Mouse (Mus musculus) MEL (cell line): ENCODE measurements around the gene Sim2. TPM values are rescaled to one million over a fixed set of nuclear protein-coding genes. Genes with fewer than 3 reads are reported as not detected.

ENCODE experiments used
- DNase-seq: peaks from one replicate; pipeline ENCODE4 v3.0.0; 2011; ENCODE audit warnings: low read depth, low spot score
- H3K27ac ChIP-seq: 2 replicates; pipeline ENCODE4 v1.5.1; 2012; ENCODE audit warnings: low read depth, mild to moderate bottlenecking, control low read depth, low read length, moderate library complexity; ENCODE audit not compliant: control insufficient read depth
- H3K27me3 ChIP-seq, 2 experiments: fragments of 150-350 bp in 1 of 2; sonication (generic) in 1 of 2; 2 replicates each; pipeline ENCODE4 v1.6.1; 2012; ENCODE audit warnings: low read length in 2 of 2, mild to moderate bottlenecking in 2 of 2, improper control_type of control experiment in 1 of 2, moderate library complexity in 1 of 2; ENCODE audit not compliant: insufficient read depth in 2 of 2, control insufficient read depth in 1 of 2
- H3K36me3 ChIP-seq, 2 experiments: 2 replicates each; pipeline ENCODE4 v1.6.1; 2012 to 2014; ENCODE audit warnings: low read length in 2 of 2, improper control_type of control experiment in 1 of 2, inconsistent platforms in 1 of 2, mild to moderate bottlenecking in 1 of 2; ENCODE audit not compliant: insufficient read depth in 2 of 2, control insufficient read depth in 1 of 2
- H3K4me1 ChIP-seq, 2 experiments: fragments of 150-350 bp in 1 of 2; sonication (generic) in 1 of 2; 2 replicates each; pipeline ENCODE4 v1.6.1; 2012; ENCODE audit warnings: low read length in 2 of 2, improper control_type of control experiment in 1 of 2, mild to moderate bottlenecking in 1 of 2; ENCODE audit not compliant: insufficient read depth in 2 of 2, control insufficient read depth in 1 of 2
- H3K4me3 ChIP-seq, 2 experiments: fragments of 150-350 bp in 1 of 2; sonication (generic) in 1 of 2; 2 replicates each; pipeline ENCODE4 v1.5.1; 2012; ENCODE audit warnings: low read depth in 2 of 2, low read length in 2 of 2, mild to moderate bottlenecking in 2 of 2, moderate library complexity in 2 of 2, control low read depth in 1 of 2, improper control_type of control experiment in 1 of 2; ENCODE audit not compliant: control insufficient read depth in 1 of 2, insufficient read depth in 1 of 2
- H3K79me2 ChIP-seq: 2 replicates; pipeline ENCODE4 v1.6.1; 2012; ENCODE audit warnings: mild to moderate bottlenecking, low read length, moderate library complexity; ENCODE audit not compliant: control insufficient read depth, poor library complexity, insufficient read depth
- H3K9ac ChIP-seq: 2 replicates; pipeline ENCODE4 v1.6.1; 2012; ENCODE audit warnings: low read depth, mild to moderate bottlenecking, control low read depth, low read length, moderate library complexity; ENCODE audit not compliant: control insufficient read depth, poor library complexity, severe bottlenecking
- H3K9me3 ChIP-seq: fragments of 150-350 bp; sonication (generic); replicated peaks from 2 replicates; pipeline ENCODE4 v1.6.1; 2012; ENCODE audit warnings: mild to moderate bottlenecking, low read length, improper control_type of control experiment, moderate library complexity; ENCODE audit not compliant: insufficient read depth
- BHLHE40 ChIP-seq: IDR thresholded peaks from 2 replicates; pipeline ENCODE4 v1.6.1; 2012; ENCODE audit warnings: low read depth, mild to moderate bottlenecking, inconsistent platforms, low read length, improper control_type of control experiment, borderline replicate concordance
- CHD1 ChIP-seq: IDR thresholded peaks from 2 replicates; pipeline ENCODE4 v1.6.1; 2012; ENCODE audit warnings: low read depth, mild to moderate bottlenecking, inconsistent platforms, low read length, improper control_type of control experiment
- CHD2 ChIP-seq: IDR thresholded peaks from 2 replicates; pipeline ENCODE4 v1.6.1; 2011; ENCODE audit warnings: low read length, improper control_type of control experiment
- CTCF ChIP-seq, 3 experiments: IDR thresholded peaks in 2 of 3; conservative IDR thresholded peaks in 1 of 3; 2 replicates each; pipeline ENCODE4 v1.5.1; 2011 to 2012; ENCODE audit warnings: low read length in 3 of 3, low read depth in 2 of 3, mild to moderate bottlenecking in 2 of 3, improper control_type of control experiment in 1 of 3, inconsistent platforms in 1 of 3, mixed read lengths in 1 of 3, moderate library complexity in 1 of 3; ENCODE audit not compliant: control insufficient read depth in 1 of 3, insufficient read depth in 1 of 3, poor library complexity in 1 of 3, severe bottlenecking in 1 of 3
- ELF1 ChIP-seq: IDR thresholded peaks from 2 replicates; pipeline ENCODE4 v1.6.1; 2014; ENCODE audit warnings: low read depth, mild to moderate bottlenecking, inconsistent platforms, low read length, improper control_type of control experiment, moderate library complexity
- HCFC1 ChIP-seq: IDR thresholded peaks from 2 replicates; pipeline ENCODE4 v1.6.1; 2012; ENCODE audit warnings: low read depth, mild to moderate bottlenecking, inconsistent platforms, low read length, improper control_type of control experiment, moderate library complexity
- POLR2A ChIP-seq, 2 experiments: IDR thresholded peaks; 2 replicates each; pipeline ENCODE4 v1.6.1; 2011 to 2012; ENCODE audit warnings: low read length in 2 of 2, mild to moderate bottlenecking in 2 of 2, control low read depth in 1 of 2, improper control_type of control experiment in 1 of 2, low read depth in 1 of 2, moderate library complexity in 1 of 2; ENCODE audit not compliant: control insufficient read depth in 1 of 2, insufficient read depth in 1 of 2, poor library complexity in 1 of 2
- TCF12 ChIP-seq: IDR thresholded peaks from 2 replicates; pipeline ENCODE4 v1.6.1; 2014; ENCODE audit warnings: low read depth, mild to moderate bottlenecking, inconsistent platforms, low read length, improper control_type of control experiment, moderate library complexity
- UBTF ChIP-seq: IDR thresholded peaks from 2 replicates; pipeline ENCODE4 v1.6.1; 2012; ENCODE audit warnings: low read depth, mild to moderate bottlenecking, inconsistent platforms, low read length, improper control_type of control experiment, moderate library complexity, borderline replicate concordance; ENCODE audit not compliant: insufficient read depth
- ZMIZ1 ChIP-seq: IDR thresholded peaks from 2 replicates; pipeline ENCODE4 v1.6.1; 2012; ENCODE audit warnings: low read depth, mild to moderate bottlenecking, inconsistent platforms, low read length, improper control_type of control experiment, moderate library complexity
- polyA plus RNA-seq, 2 experiments: library from polyadenylated mRNA; stranded (reverse) in 1 of 2; unstranded in 1 of 2; fragments of >175 nt in 1 of 2; fragments of >200 nt in 1 of 2; gene quantifications; 2 replicates each; pipeline versions ENCODE4 v1.2.1 to v1.2.4; 2012; ENCODE audit warnings: low replicate concordance in 2 of 2, low read depth in 1 of 2; ENCODE audit not compliant: insufficient read length in 2 of 2, insufficient read depth in 1 of 2, missing spikeins in 1 of 2
- total RNA-seq: library from RNA; depleted of rRNA; stranded (reverse); fragments of 300-350 nt; gene quantifications from 2 replicates; pipeline ENCODE4 v1.2.3, GENCODE M21; 2012

Sim2 gene
- total and polyA plus RNA-seq, 3 experiments: not detected

DNA sequence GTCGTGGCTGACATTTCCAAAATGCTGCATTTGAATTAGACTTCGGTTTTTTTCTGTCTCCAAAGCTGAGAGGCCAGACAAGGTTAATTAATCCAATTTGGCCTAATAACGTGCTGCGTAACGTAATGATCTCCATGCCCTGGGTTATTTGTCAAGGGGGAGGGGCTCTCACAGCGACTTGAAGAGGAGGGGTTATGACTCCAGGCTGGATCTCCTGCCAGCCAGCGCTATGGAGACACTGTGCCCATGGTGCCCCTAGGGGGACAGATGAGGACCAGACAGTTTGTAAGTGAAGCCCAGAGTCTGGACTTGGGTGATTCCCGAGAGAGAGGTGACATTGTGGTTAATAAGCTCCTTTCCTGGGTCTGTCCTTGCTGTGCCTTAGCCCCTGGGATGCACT, 29.2 kb upstream of the Sim2 start:
- Histone ChIP-seq H3K27ac (no peak overlapping the region), H3K9ac (no peak overlapping the region), H3K27me3 (no peaks in the 10 kb centered on the region), H3K9me3 (no peaks in the 10 kb centered on the region), H3K4me1 (no peaks in the 10 kb centered on the region), H3K36me3 (no peaks in the 10 kb centered on the region), H3K79me2 (no peaks in the 10 kb centered on the region), H3K4me3 (no peak overlapping the region)
- DNase-seq: no peak
- TF ChIP-seq HCFC1 (no peak), BHLHE40 (no peak)

DNA sequence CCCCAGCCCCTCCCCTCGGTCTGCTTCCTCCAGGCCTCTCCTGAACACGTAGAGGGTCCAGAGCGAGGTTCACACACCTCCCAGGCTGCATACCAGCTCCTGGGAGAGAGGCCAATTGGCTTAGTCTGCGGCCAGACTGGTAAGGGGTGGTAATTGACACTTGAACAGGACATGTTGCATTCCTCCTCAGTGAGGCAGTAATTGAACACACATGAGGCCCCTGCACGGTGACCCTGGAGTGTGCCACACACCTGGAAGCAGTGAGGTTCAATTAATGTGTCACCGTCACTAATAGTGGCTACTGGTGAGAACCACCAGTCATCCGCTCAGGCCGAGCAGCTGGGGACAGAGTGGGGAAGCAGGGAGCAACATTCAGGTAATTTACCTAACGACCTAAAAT, 24.9 kb upstream of the Sim2 start:
- Histone ChIP-seq H3K4me3 (no peak overlapping the region), H3K79me2 (no peaks in the 10 kb centered on the region), H3K9me3 (no peaks in the 10 kb centered on the region), H3K36me3 (no peaks in the 10 kb centered on the region), H3K9ac (no peak overlapping the region), H3K27me3 (no peaks in the 10 kb centered on the region), H3K4me1 (no peaks in the 10 kb centered on the region), H3K27ac (no peak overlapping the region)
- no peak for DNase-seq
- TF ChIP-seq ELF1: no peak

DNA sequence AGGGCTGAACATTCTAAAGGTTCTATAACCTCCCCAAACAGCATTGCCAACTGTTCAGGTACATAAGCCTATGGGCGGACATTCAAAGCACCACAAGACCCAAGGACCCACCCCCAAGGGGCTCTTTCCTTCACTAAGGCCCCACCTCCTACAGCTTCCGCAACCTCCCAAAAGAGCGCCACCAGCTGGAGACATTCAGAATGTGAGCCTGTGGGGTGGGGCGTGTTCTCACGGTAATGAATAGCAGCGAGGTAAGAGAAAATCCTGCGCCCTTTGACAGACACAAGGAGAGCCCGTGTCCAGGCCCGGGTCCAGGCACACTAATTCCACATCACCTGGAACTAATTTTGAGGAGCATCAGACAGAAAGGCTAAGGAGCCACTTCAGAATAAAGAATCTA, 20.5 kb upstream of the Sim2 start:
- no peak overlapping the region for H3K4me3 ChIP-seq
- DNase-seq: no peak
- TF ChIP-seq TCF12 (no peak), CHD2 (no peak), UBTF (no peak), CTCF (IDR thresholded peaks at IDR 0.05 in 2 of 3, conservative IDR thresholded peaks at IDR 0.05 in 1 of 3; ENCODE audit: control insufficient read depth in 1 of 3, insufficient read depth in 1 of 3, low read depth in 2 of 3, low read length in 3 of 3, poor library complexity in 1 of 3, severe bottlenecking in 1 of 3) (peak; percentile 8 to 23 (median 9); a peak in 2 of 6 replicates), HCFC1 (no peak), POLR2A (IDR thresholded peaks at IDR 0.05; ENCODE audit: control insufficient read depth in 1 of 2, insufficient read depth in 1 of 2, low read depth in 1 of 2, low read length in 2 of 2, poor library complexity in 1 of 2) (no peak), ZMIZ1 (no peak), CHD1 (no peak)
- no peaks in the 10 kb centered on the region for H3K36me3 ChIP-seq
- no peaks in the 10 kb centered on the region for H3K4me1 ChIP-seq
- no peak overlapping the region for H3K9ac ChIP-seq
- no peaks in the 10 kb centered on the region; the same call in 1 of the 2 replicates for H3K79me2 ChIP-seq
- H3K27ac ChIP-seq: no peak overlapping the region
- H3K9me3 ChIP-seq: no peaks in the 10 kb centered on the region
- H3K27me3 ChIP-seq: no peaks in the 10 kb centered on the region
